Mouse (Mus musculus): ENCODE measurements at regions not wholly inside any gene's neighbourhood (a gene's known extent, or its start where the extent isn't known, plus 50 kb on each side); places are given as distances from the start of the nearest gene placed in this dataset.

- 69% methylated on average over 5 of the region's 5 CpGs for WGBS
- no peak overlapping the region for H3K4me3 ChIP-seq (ENCODE audit: low read length)
- H3K27me3 ChIP-seq (ENCODE audit: control insufficient read depth, insufficient read depth, low read length), result no peaks in the 10 kb centered on the region
- no peak overlapping the region for H3K4me2 ChIP-seq (ENCODE audit: low read depth, low read length)
- no peaks in the 10 kb centered on the region for H3K9me3 ChIP-seq (replicated peaks; ENCODE audit: control insufficient read depth, low read length)
- H3K9ac ChIP-seq (ENCODE audit: low read length), result no peak overlapping the region
- no peak for ATAC-seq (replicated peaks; ENCODE audit: extremely low read depth, insufficient read depth, low FRiP score)
- no peaks in the 10 kb centered on the region for H3K36me3 ChIP-seq (ENCODE audit: control insufficient read depth, insufficient read depth)
- H3K27ac ChIP-seq (ENCODE audit: low read length), result no peak overlapping the region
- no peaks in the 10 kb centered on the region for H3K4me1 ChIP-seq (ENCODE audit: control insufficient read depth, insufficient read depth, low read length)
These were observed 73.6 kb downstream of the Sdc1 start for GRCm38 (mm10) chr12:8844748-8845147.

- H3K27me3 ChIP-seq (ENCODE audit: control insufficient read depth, insufficient read depth, low read length), result no peaks in the 10 kb centered on the region
- H3K27ac ChIP-seq (ENCODE audit: low read length), result no peak overlapping the region
- WGBS, result 83% methylated on average over 8 of the region's 8 CpGs
- H3K9ac ChIP-seq (ENCODE audit: low read length), result no peak overlapping the region
- ATAC-seq (replicated peaks; ENCODE audit: extremely low read depth, insufficient read depth, low FRiP score), result no peak
- H3K36me3 ChIP-seq (ENCODE audit: control insufficient read depth, insufficient read depth), result no peaks in the 10 kb centered on the region
- H3K9me3 ChIP-seq (replicated peaks; ENCODE audit: control insufficient read depth, low read length), result no peaks in the 10 kb centered on the region
- no peaks in the 10 kb centered on the region for H3K4me1 ChIP-seq (ENCODE audit: control insufficient read depth, insufficient read depth, low read length)
- no peak overlapping the region for H3K4me3 ChIP-seq (ENCODE audit: low read length)
- no peak overlapping the region for H3K4me2 ChIP-seq (ENCODE audit: low read depth, low read length)
These were observed 74.3 kb downstream of the Sdc1 start for GRCm38 (mm10) chr12:8845443-8845842.

DNA sequence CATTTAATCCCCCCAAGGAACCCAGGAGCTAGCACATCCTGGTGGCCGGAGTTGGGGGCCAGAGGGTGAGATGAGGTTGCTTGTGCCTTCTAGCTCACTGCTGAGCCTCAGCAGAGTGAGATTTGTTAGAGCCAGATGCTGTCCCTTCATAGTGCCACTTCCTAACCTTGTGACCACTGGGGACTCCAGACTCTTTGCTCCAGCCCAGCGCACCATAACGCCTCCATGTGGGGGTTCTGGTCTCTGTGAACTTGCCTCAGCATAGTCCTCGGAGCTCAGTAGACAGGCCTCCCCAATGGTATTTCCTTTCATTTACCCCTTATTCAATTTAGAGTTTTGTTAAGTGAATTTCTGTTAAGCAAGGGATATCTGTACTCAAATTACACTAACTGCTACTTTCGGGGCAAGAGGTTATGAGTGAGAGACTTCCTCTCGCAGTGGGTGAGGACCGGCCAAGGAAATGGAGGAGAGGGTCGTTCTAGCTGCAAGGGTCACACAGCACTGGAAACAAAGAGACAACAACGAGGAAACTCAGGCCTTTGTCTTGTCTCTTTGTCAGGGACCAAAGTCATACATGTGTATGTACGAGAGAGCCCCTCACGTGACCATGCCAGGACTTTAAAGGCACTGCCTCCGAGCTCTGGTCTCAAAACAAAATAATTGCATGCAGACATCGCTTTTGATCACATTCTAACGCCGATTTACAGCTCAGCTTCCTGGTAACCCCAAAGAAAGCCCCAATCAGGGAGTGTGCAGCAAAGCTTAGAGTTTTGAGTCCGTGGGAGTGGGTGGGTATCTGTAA is 74.8 kb upstream of the Laptm4a start:
- H3K9ac ChIP-seq (ENCODE audit: low read length), result no peak overlapping the region
- H3K9me3 ChIP-seq (replicated peaks; ENCODE audit: control insufficient read depth, low read length), result no peaks in the 10 kb centered on the region
- no peak overlapping the region for H3K4me2 ChIP-seq (ENCODE audit: low read depth, low read length)
- H3K27ac ChIP-seq (ENCODE audit: low read length), result no peak overlapping the region
- WGBS, result 64% methylated on average over 16 of the region's 16 CpGs
- ATAC-seq (replicated peaks; ENCODE audit: extremely low read depth, insufficient read depth, low FRiP score), result no peak
- no peaks in the 10 kb centered on the region for H3K4me1 ChIP-seq (ENCODE audit: control insufficient read depth, insufficient read depth, low read length)
- H3K36me3 ChIP-seq (ENCODE audit: control insufficient read depth, insufficient read depth), result no peaks in the 10 kb centered on the region
- H3K27me3 ChIP-seq (ENCODE audit: control insufficient read depth, insufficient read depth, low read length), result no peaks in the 10 kb centered on the region
- H3K4me3 ChIP-seq (ENCODE audit: low read length), result no peak overlapping the region

DNA sequence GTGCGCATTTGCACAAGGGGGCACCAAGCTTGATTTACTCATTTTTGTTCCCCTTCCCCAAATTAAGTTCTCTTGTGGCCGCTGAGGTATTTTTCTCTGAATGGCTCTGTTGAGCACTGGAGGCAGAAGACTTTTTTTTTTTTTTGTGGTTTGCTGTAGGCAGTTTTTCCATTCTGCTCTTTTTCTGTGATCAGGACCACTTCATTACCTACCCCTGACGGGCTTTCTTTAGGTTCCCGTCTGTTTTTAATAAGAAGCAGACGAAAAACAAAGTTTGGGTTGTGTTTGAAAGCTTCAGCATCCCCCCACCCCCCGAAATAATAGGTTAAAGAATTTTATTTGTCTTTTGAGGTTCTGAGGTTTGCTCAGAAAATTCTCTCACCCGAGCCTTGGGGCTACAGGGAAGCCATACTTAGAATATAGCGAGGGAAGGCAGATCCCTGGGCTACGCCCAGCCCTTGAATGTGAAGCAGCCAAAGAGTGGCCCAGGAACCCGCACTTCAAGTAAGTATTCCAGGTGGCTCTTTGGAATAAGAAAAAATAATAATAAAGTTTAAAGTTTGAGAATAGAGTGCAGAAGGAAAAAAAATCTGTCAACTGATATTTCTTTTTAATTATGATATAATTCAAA is 74.1 kb upstream of the Laptm4a start:
- no peak overlapping the region for H3K27ac ChIP-seq (ENCODE audit: low read length)
- H3K9ac ChIP-seq (ENCODE audit: low read length), result no peak overlapping the region
- H3K27me3 ChIP-seq (ENCODE audit: control insufficient read depth, insufficient read depth, low read length), result no peaks in the 10 kb centered on the region
- H3K9me3 ChIP-seq (replicated peaks; ENCODE audit: control insufficient read depth, low read length), result no peaks in the 10 kb centered on the region
- 76% methylated on average over 10 of the region's 10 CpGs for WGBS
- H3K4me1 ChIP-seq (ENCODE audit: control insufficient read depth, insufficient read depth, low read length), result no peaks in the 10 kb centered on the region
- ATAC-seq (replicated peaks; ENCODE audit: extremely low read depth, insufficient read depth, low FRiP score), result no peak
- no peak overlapping the region for H3K4me3 ChIP-seq (ENCODE audit: low read length)
- H3K4me2 ChIP-seq (ENCODE audit: low read depth, low read length), result no peak overlapping the region
- H3K36me3 ChIP-seq (ENCODE audit: control insufficient read depth, insufficient read depth), result no peaks in the 10 kb centered on the region

DNA sequence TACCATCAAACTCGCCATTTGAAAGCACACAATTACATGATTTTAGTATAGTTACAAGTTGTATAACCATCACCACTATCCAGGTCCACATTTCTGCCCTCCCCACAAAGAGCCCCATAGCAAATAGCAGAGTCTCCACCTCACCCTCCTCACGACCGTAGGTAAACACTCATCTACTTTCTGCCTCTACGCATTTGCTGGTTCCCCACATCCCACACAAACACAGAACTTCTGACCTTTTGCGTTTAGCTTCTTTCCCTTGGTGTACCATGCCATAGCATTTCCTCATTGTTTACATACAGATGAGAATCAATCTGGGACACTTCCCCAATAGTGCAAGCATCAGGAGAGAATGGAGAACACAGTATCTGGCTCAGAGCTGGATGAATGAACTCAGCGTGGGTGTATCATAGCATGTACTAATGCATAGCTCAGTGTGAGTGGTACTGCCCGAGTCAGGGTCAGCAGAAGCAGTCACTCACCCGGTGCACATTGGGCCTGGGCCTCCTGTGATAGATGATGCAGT is 73.5 kb upstream of the Laptm4a start:
- no peak for ATAC-seq (replicated peaks; ENCODE audit: extremely low read depth, insufficient read depth, low FRiP score)
- Histone ChIP-seq H3K27me3 (ENCODE audit: control insufficient read depth, insufficient read depth, low read length) (no peaks in the 10 kb centered on the region), H3K9ac (ENCODE audit: low read length) (no peak overlapping the region), H3K4me3 (ENCODE audit: low read length) (no peak overlapping the region), H3K36me3 (ENCODE audit: control insufficient read depth, insufficient read depth) (no peaks in the 10 kb centered on the region), H3K4me2 (ENCODE audit: low read depth, low read length) (no peak overlapping the region), H3K9me3 (replicated peaks; ENCODE audit: control insufficient read depth, low read length) (no peaks in the 10 kb centered on the region), H3K4me1 (ENCODE audit: control insufficient read depth, insufficient read depth, low read length) (no peaks in the 10 kb centered on the region), H3K27ac (ENCODE audit: low read length) (no peak overlapping the region)
- 78% methylated on average over 8 of the region's 8 CpGs for WGBS

GRCm38 (mm10) chr12:8853858-8854257 is 67.6 kb upstream of the Laptm4a start:
- Histone ChIP-seq H3K27me3 (ENCODE audit: control insufficient read depth, insufficient read depth, low read length) (no peaks in the 10 kb centered on the region), H3K4me1 (ENCODE audit: control insufficient read depth, insufficient read depth, low read length) (peaks cover 13% of the 10 kb centered on the region), H3K4me3 (ENCODE audit: low read length) (no peak overlapping the region), H3K9me3 (replicated peaks; ENCODE audit: control insufficient read depth, low read length) (no peaks in the 10 kb centered on the region), H3K9ac (ENCODE audit: low read length) (no peak overlapping the region), H3K27ac (ENCODE audit: low read length) (no peak overlapping the region), H3K36me3 (ENCODE audit: control insufficient read depth, insufficient read depth) (no peaks in the 10 kb centered on the region), H3K4me2 (ENCODE audit: low read depth, low read length) (no peak overlapping the region)
- no peak for ATAC-seq (replicated peaks; ENCODE audit: extremely low read depth, insufficient read depth, low FRiP score)
- WGBS, result 73% methylated on average over 4 of the region's 4 CpGs

DNA sequence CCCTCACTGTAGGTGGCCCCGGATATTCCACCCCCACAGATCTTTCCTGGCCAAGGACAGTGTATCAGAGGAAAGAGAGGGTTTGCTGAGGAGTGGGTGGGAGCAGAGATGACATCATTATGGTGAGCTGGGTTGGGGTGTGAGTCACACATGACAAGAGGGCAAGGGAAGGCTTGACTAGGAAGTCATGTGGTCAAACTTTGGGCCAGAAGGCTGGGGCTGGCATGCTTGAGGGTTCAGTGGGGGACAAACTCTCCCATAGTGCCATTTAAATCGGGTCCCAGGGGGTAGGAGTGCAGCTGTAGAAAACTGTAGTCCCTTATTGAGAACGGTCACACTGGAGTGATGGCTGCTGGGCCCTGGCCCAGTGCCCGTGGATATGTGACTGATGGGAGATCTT is 67.1 kb upstream of the Laptm4a start:
- no peak overlapping the region for H3K9ac ChIP-seq (ENCODE audit: low read length)
- H3K4me3 ChIP-seq (ENCODE audit: low read length), result no peak overlapping the region
- H3K27ac ChIP-seq (ENCODE audit: low read length), result no peak overlapping the region
- H3K36me3 ChIP-seq (ENCODE audit: control insufficient read depth, insufficient read depth), result no peaks in the 10 kb centered on the region
- no peak for ATAC-seq (replicated peaks; ENCODE audit: extremely low read depth, insufficient read depth, low FRiP score)
- no peak overlapping the region for H3K4me2 ChIP-seq (ENCODE audit: low read depth, low read length)
- peaks cover 19% of the 10 kb centered on the region for H3K4me1 ChIP-seq (ENCODE audit: control insufficient read depth, insufficient read depth, low read length)
- no peaks in the 10 kb centered on the region for H3K27me3 ChIP-seq (ENCODE audit: control insufficient read depth, insufficient read depth, low read length)
- H3K9me3 ChIP-seq (replicated peaks; ENCODE audit: control insufficient read depth, low read length), result no peaks in the 10 kb centered on the region
- WGBS, result 67% methylated on average over 4 of the region's 4 CpGs

DNA sequence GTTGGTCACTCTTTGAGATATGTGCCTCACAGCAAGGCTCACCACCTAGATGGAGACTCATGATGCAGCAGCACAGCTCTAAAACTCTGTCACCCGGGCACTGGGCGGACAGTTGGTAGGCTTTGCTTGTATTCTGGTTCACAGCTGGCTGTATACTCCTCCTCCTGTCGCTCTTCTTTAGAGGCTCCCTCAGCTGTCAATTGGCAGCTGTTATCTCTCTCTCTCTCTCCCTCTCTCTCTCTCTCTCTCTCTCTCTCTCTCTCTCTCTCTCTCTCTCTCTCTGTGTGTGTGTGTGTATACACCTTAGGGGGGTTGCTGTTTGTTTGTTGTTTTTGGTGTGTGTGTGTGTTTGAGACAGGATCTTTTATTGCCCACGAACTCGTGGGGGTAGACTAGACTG is 66.3 kb upstream of the Laptm4a start:
- H3K4me3 ChIP-seq (ENCODE audit: low read length), result no peak overlapping the region
- no peaks in the 10 kb centered on the region for H3K27me3 ChIP-seq (ENCODE audit: control insufficient read depth, insufficient read depth, low read length)
- WGBS, result 55% methylated on average over 5 of the region's 5 CpGs
- H3K9me3 ChIP-seq (replicated peaks; ENCODE audit: control insufficient read depth, low read length), result no peaks in the 10 kb centered on the region
- ATAC-seq (replicated peaks; ENCODE audit: extremely low read depth, insufficient read depth, low FRiP score), result no peak
- H3K36me3 ChIP-seq (ENCODE audit: control insufficient read depth, insufficient read depth), result no peaks in the 10 kb centered on the region
- H3K4me1 ChIP-seq (ENCODE audit: control insufficient read depth, insufficient read depth, low read length), result peaks cover 26% of the 10 kb centered on the region
- no peak overlapping the region for H3K27ac ChIP-seq (ENCODE audit: low read length)
- no peak overlapping the region for H3K4me2 ChIP-seq (ENCODE audit: low read depth, low read length)
- H3K9ac ChIP-seq (ENCODE audit: low read length), result no peak overlapping the region

GRCm38 (mm10) chr12:8856051-8856543 is 65.4 kb upstream of the Laptm4a start:
- Histone ChIP-seq H3K9ac (ENCODE audit: low read length) (peak overlapping the region; percentile 38; the same call in 1 of the 2 replicates), H3K27ac (ENCODE audit: low read length) (no peak overlapping the region), H3K4me2 (ENCODE audit: low read depth, low read length) (no peak overlapping the region), H3K27me3 (ENCODE audit: control insufficient read depth, insufficient read depth, low read length) (no peaks in the 10 kb centered on the region), H3K9me3 (replicated peaks; ENCODE audit: control insufficient read depth, low read length) (no peaks in the 10 kb centered on the region), H3K4me3 (ENCODE audit: low read length) (no peak overlapping the region), H3K36me3 (ENCODE audit: control insufficient read depth, insufficient read depth) (no peaks in the 10 kb centered on the region), H3K4me1 (ENCODE audit: control insufficient read depth, insufficient read depth, low read length) (peaks cover 28% of the 10 kb centered on the region)
- WGBS, result 38% methylated on average over 1 of the region's 1 CpGs
- no peak for ATAC-seq (replicated peaks; ENCODE audit: extremely low read depth, insufficient read depth, low FRiP score)
